Mouse (Mus musculus) forebrain, embryonic 15.5 days (tissue): ENCODE measurements around the gene Zfp84. TPM values are rescaled to one million over a fixed set of nuclear protein-coding genes. Genes with fewer than 3 reads are reported as not detected.

ENCODE experiments used
- ATAC-seq: fragments of 200-750 bp; cut with Nextera tagmentation; replicated peaks from 2 replicates; pipeline ENCODE4 v1.8.0; 2017; ENCODE audit warnings: mild to moderate bottlenecking, moderate TSS enrichment, moderate library complexity
- H3K27ac ChIP-seq: fragments of 300-500 bp; sonication (generic); replicated peaks from 2 replicates; pipeline ENCODE4 v1.5.1; 2015; ENCODE audit warnings: mild to moderate bottlenecking, inconsistent platforms
- H3K27me3 ChIP-seq: fragments of 300-500 bp; sonication (generic); 2 replicates; pipeline ENCODE4 v1.6.1; 2015; ENCODE audit warnings: inconsistent platforms
- H3K36me3 ChIP-seq: fragments of 300-500 bp; sonication (generic); 2 replicates; pipeline ENCODE4 v1.6.1; 2015; ENCODE audit warnings: mild to moderate bottlenecking, inconsistent platforms
- H3K4me1 ChIP-seq: fragments of 300-500 bp; sonication (generic); 2 replicates; pipeline ENCODE4 v1.6.1; 2015; ENCODE audit warnings: inconsistent platforms
- H3K4me2 ChIP-seq: fragments of 300-500 bp; sonication (generic); replicated peaks from 2 replicates; pipeline ENCODE4 v1.6.1; 2015; ENCODE audit warnings: mild to moderate bottlenecking, inconsistent platforms
- H3K4me3 ChIP-seq: fragments of 300-500 bp; sonication (generic); 2 replicates; pipeline ENCODE4 v1.5.1; 2015; ENCODE audit warnings: mild to moderate bottlenecking, inconsistent platforms
- H3K9ac ChIP-seq: fragments of 300-500 bp; sonication (generic); replicated peaks from 2 replicates; pipeline ENCODE4 v1.6.1; 2015; ENCODE audit warnings: mild to moderate bottlenecking, inconsistent platforms
- H3K9me3 ChIP-seq: fragments of 300-500 bp; sonication (generic); 2 replicates; pipeline ENCODE4 v1.6.1; 2016; ENCODE audit warnings: inconsistent platforms
- WGBS: fragments of 180-500 bp; shearing (Covaris S2); methylation state at CpG from one replicate; pipeline ENCODE4 v1.1.7; 2015; ENCODE audit warnings: mixed read lengths; 5-methylcytosine and 5-hydroxymethylcytosine counted together
- polyA plus RNA-seq: library from polyadenylated mRNA; unstranded; fragments of >200 nt; fragmentation: Nextera tagmentation; extraction: Ambion mirVana; gene quantifications from 2 replicates; pipeline ENCODE4 v1.2.1, GENCODE M21; 2015

Gene Zfp84
- polyA plus RNA-seq, 1 experiment from 2014 or later, result 20.8 TPM

DNA sequence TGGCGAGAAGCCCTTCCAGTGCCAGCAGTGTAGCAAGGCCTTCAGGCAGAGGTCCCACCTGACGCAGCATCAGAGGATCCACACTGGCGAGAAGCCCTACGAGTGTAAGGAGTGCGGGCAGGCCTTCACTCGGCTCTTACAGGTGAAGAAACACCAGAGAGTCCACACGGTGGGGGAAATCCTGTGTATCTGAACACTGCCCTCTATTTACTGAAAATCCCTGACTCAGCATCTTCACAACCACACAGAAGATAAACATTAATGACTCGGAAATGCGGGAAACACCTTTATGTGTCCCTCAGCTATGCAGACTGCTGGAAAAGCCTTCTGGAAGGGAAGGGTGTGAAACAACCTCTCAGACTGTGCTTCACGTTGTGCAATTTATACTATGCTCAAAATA is 9.0 kb downstream of the Zfp84 start:
- H3K4me3 ChIP-seq, result no peak overlapping the region
- no peak for ATAC-seq
- H3K27ac ChIP-seq, result no peak overlapping the region
- H3K9me3 ChIP-seq, result no peaks in the 10 kb centered on the region
- H3K4me1 ChIP-seq, result no peaks in the 10 kb centered on the region
- peaks cover 62% of the 10 kb centered on the region for H3K36me3 ChIP-seq
- H3K9ac ChIP-seq, result no peak overlapping the region
- no peak overlapping the region for H3K4me2 ChIP-seq
- WGBS, result 95% methylated on average over 10 of the region's 10 CpGs
- H3K27me3 ChIP-seq, result no peaks in the 10 kb centered on the region

DNA sequence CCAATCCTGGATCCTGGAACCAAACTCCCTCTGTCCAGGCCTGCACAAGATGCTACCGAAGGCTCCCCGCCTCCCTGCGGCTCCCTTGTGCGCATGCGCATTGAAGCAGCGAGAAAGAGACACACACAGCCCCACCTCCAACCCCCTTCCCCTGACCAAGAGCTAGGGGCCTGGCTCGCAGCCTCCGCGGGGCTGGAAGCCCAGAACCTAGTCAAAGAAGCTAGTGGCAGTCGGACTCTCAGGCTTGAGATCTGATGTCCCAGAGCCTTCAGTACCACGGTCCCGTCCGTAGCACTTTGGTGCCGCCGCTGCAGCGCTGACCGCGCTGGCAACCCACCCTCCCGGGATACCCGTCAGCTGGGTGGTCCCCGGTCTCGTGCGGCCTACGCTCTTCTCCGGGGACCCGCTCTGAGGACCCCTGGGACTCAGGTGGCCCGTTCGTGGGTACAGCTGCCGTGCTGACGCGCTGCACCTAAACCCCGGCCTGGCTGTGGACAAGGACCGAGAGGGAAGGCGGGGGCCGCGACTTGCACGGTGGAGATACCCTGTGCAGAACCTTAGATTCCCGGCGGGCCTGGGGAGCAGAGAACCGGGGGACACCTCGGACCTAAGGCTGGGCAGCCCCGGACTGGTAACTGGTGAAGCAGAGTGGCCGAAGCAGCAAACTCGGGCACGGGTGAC is 15.7 kb downstream of the Zfp84 start, which contains the start of gene Zfp30:
TSS of gene Zfp30 (plus strand) at position 128 of the 681 bp plus-strand sequence.
- H3K27ac ChIP-seq, result peak within 1 kb of the TSS; percentile 92
- peak within 1 kb of the TSS; percentile 85 for H3K9ac ChIP-seq
- peaks cover 27% of the 10 kb centered on the region for H3K36me3 ChIP-seq
- under 1% methylated on average over 45 of the region's 45 CpGs for WGBS
- peak within 1 kb of the TSS; percentile 85 for H3K4me3 ChIP-seq
- no peaks in the 10 kb centered on the region for H3K9me3 ChIP-seq
- H3K4me2 ChIP-seq, result peak within 1 kb of the TSS; percentile 73
- no peaks in the 10 kb centered on the region for H3K27me3 ChIP-seq
- peak; percentile 95 for ATAC-seq
- peaks cover 30% of the 10 kb centered on the region for H3K4me1 ChIP-seq

DNA sequence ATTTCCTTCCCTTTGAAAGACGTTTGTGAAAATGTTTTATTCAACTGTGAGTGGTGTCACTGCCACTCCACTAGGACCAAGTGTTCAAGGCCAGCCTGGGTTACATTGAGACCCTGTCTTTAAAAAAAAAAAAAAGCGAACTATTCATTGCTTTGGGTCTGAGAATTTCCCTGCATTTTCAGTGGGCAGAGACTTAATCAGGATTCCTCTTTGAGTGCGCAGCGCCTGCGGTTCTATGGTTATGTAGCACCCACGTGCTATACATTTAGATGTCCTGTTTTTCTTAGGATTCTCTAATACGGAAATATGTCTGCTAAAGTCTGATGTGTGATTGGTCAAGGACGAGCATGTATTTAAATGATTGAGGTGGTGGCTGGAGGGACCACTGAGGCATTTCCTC is 16.7 kb downstream of the Zfp84 start:
- H3K4me1 ChIP-seq, result peaks cover 30% of the 10 kb centered on the region
- WGBS, result 40% methylated on average over 8 of the region's 8 CpGs
- H3K9ac ChIP-seq, result peak overlapping the region; percentile 85
- H3K9me3 ChIP-seq, result no peaks in the 10 kb centered on the region
- H3K36me3 ChIP-seq, result peaks cover 28% of the 10 kb centered on the region
- H3K4me2 ChIP-seq, result peak overlapping the region; percentile 73
- H3K4me3 ChIP-seq, result peak overlapping the region; percentile 85
- no peak for ATAC-seq
- no peaks in the 10 kb centered on the region for H3K27me3 ChIP-seq
- no peak overlapping the region for H3K27ac ChIP-seq

GRCm38 (mm10) chr7:29785888-29786287 is 17.5 kb downstream of the Zfp84 start:
- Histone ChIP-seq H3K4me3 (peak overlapping the region; percentile 85), H3K4me2 (peak overlapping the region; percentile 73), H3K4me1 (peaks cover 30% of the 10 kb centered on the region), H3K27me3 (no peaks in the 10 kb centered on the region), H3K27ac (no peak overlapping the region), H3K9me3 (no peaks in the 10 kb centered on the region), H3K9ac (peak overlapping the region; percentile 85; the same call in 1 of the 2 replicates), H3K36me3 (peaks cover 36% of the 10 kb centered on the region)
- 77% methylated on average over 5 of the region's 5 CpGs for WGBS
- ATAC-seq, result no peak

GRCm38 (mm10) chr7:29792906-29793305 is 24.6 kb downstream of the Zfp84 start:
- ATAC-seq, result no peak
- 43% methylated on average over 27 of the region's 27 CpGs for WGBS
- H3K4me1 ChIP-seq, result no peaks in the 10 kb centered on the region
- H3K9me3 ChIP-seq, result no peaks in the 10 kb centered on the region
- peaks cover 70% of the 10 kb centered on the region for H3K36me3 ChIP-seq
- no peak overlapping the region for H3K27ac ChIP-seq
- H3K27me3 ChIP-seq, result no peaks in the 10 kb centered on the region
- H3K4me3 ChIP-seq, result no peak overlapping the region
- no peak overlapping the region for H3K4me2 ChIP-seq
- no peak overlapping the region for H3K9ac ChIP-seq

DNA sequence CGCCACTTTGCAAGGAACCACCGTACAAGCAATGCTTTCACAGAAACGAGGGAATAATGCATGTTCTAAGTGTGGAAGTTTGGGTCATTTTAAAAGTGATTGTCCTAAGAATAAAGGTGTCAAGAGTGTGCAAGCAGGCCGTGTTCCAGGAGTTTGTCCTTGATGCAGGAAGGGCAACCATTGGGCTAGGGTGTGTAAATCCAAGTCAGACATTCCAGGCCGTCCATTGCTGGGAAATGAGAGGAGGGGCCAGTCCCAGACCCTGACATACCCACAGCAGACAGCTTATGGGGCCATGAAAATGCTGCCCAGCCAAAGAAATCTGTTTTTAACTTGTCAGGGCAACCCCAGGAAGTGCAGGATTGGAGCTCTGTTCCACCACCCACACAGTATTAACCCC is 38.7 kb downstream of the Zfp84 start:
- no peak overlapping the region for H3K9ac ChIP-seq
- H3K4me2 ChIP-seq, result no peak overlapping the region
- H3K4me1 ChIP-seq, result no peaks in the 10 kb centered on the region
- no peak overlapping the region for H3K27ac ChIP-seq
- H3K4me3 ChIP-seq, result no peak overlapping the region
- 53% methylated on average over 5 of the region's 5 CpGs for WGBS
- no peaks in the 10 kb centered on the region for H3K9me3 ChIP-seq
- H3K27me3 ChIP-seq, result no peaks in the 10 kb centered on the region
- ATAC-seq, result no peak
- H3K36me3 ChIP-seq, result 0 out of 2 replicates have a peak, but pooled peaks cover 2% of the 10 kb centered on the region

DNA sequence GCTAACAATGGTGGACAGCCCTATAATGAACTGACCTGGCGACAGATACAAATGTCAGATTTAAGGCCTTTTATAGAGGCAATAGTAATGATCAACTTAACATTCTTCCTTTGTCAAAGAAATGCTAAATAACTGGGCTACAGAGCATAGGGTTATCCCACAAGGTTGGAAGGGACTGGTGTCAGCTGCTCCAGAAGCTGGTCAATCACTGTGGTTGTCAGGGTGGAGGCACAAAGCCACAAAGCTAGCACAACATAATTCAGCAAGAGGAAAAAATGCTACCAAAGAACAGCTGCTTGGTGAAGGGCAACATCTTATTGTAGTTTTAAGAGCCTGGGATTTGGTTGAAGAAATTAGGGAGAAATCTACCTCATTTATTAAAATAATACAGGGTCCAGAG is 43.9 kb downstream of the Zfp84 start:
- no peak for ATAC-seq

GRCm38 (mm10) chr7:29814381-29814780 is 46.0 kb downstream of the Zfp84 start:
- Histone ChIP-seq H3K27ac (no peak overlapping the region), H3K27me3 (no peaks in the 10 kb centered on the region), H3K4me1 (peaks cover 42% of the 10 kb centered on the region), H3K4me3 (peak overlapping the region; percentile 64; the same call in 1 of the 2 replicates), H3K36me3 (0 out of 2 replicates have a peak, but pooled peaks cover 2% of the 10 kb centered on the region), H3K9ac (no peak overlapping the region), H3K9me3 (no peaks in the 10 kb centered on the region), H3K4me2 (peak overlapping the region; percentile 77; the same call in 1 of the 2 replicates)
- ATAC-seq, result no peak
- 93% methylated on average over 2 of the region's 2 CpGs for WGBS

More for the DNA sequence above, 43.9 kb downstream of the Zfp84 start:
- Histone ChIP-seq H3K27me3 (no peaks in the 10 kb centered on the region), H3K4me2 (no peak overlapping the region), H3K4me3 (no peak overlapping the region), H3K36me3 (0 out of 2 replicates have a peak, but pooled peaks cover 2% of the 10 kb centered on the region), H3K4me1 (peaks cover 25% of the 10 kb centered on the region), H3K27ac (no peak overlapping the region), H3K9me3 (no peaks in the 10 kb centered on the region), H3K9ac (no peak overlapping the region)
- WGBS, result 94% methylated on average over 1 of the region's 1 CpGs

DNA sequence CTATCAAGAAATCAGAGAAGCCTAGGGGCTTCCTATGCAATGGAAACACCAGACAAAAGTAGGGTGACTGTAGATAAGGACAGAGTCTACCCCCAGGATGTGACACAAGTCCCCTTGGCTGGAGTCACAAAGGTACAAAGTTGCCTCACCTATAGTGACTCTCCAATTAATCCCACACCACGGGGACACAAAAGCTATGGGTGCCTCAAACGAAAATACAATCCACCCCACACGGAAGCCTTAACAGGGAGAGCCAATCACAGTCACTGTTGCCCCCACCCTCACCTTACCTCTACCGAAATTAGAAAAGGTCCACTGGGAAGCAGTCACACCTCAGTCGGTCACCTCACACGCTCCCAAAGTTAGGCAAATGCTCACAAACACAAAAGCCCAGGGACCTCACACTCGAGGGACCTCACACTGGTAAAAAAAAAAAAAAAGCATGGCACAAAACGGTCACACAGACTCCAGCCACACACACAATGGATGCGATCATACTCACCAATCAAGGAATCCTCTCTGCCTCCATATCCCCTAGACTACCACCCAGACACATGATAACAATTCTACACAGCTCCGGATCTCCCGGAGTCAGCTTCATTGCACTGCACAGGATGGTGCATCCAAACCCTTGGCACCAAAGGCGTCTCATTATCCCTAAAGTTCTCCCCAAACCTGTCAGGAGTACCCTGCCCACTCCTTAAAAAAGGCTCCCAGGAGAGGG is 46.9 kb downstream of the Zfp84 start:
- H3K36me3 ChIP-seq, result 0 out of 2 replicates have a peak, but pooled peaks cover 2% of the 10 kb centered on the region
- peak overlapping the region; percentile 87 for H3K27ac ChIP-seq
- peak; percentile 53 for ATAC-seq
- WGBS, result 2% methylated on average over 12 of the region's 12 CpGs
- H3K4me1 ChIP-seq, result peaks cover 46% of the 10 kb centered on the region
- H3K9ac ChIP-seq, result peak overlapping the region; percentile 73
- H3K27me3 ChIP-seq, result no peaks in the 10 kb centered on the region
- no peaks in the 10 kb centered on the region for H3K9me3 ChIP-seq
- peak overlapping the region; percentile 64 for H3K4me3 ChIP-seq
- peak overlapping the region; percentile 77 for H3K4me2 ChIP-seq

DNA sequence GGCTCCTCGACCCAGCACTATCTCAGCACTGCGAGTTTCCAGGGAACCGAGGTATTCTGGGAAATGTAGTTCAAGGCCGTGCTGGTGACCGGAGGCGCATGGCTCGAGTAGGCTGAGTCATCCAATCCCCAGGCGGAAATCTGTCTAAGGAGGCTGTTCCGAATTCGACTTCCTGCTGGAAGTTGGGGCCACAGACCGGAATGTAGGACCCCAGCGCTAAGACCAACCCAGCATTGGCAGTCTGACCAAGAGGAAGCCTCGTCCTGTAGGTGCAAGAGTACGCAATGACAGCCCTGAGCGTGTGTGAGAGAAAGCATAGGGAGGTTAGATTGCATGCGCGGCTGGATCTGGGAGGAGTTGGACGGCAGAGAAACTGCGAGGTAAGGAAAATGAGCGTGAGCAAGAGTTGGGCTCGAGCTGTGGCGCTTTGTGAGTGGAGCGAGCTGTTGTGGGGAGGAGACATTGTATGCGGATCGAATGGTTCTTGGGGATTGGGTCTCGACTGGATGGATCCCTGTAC is 47.6 kb downstream of the Zfp84 start, which contains the start of gene Zfp790:
TSS of gene Zfp790 (plus strand) at position 205 of the 520 bp plus-strand sequence.
- Histone ChIP-seq H3K27ac (peak within 1 kb of the TSS; percentile 87), H3K4me3 (peak within 1 kb of the TSS; percentile 64), H3K4me1 (peaks cover 46% of the 10 kb centered on the region), H3K27me3 (no peaks in the 10 kb centered on the region), H3K4me2 (peak within 1 kb of the TSS; percentile 77), H3K9me3 (no peaks in the 10 kb centered on the region), H3K9ac (peak within 1 kb of the TSS; percentile 73), H3K36me3 (0 out of 2 replicates have a peak, but pooled peaks cover under 1% of the 10 kb centered on the region)
- ATAC-seq, result peak; percentile 95
- under 1% methylated on average over 26 of the region's 26 CpGs for WGBS

DNA sequence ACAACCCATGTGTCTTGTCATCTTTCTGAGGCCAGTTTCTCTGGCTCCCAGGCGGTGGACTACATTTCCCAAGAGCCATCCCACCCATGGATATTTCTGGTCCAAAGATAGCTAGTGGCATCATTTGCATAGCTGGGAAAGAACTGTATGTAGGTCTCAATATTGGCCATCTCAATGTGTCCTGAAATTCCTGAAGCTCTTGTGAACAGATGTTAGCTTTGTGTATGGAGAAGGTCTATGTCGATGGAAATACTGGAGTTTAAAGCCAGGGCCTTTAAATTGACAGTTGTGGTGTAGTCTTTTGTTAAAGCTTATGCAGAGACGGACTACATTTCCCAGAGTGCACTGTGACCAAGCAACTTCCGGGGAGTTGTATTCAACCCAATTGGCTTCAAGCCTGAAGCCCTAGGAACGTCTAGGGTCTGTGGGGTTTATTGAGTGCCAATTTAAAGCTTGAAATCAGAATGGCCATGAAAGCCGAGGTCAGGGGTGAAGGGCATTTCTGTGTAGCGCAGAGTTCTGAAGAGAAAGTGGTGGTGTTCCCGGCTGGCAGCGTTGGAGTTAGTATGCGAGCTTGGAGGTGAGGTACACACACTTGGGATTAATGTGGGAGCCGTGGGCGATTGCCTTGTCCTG is 50.4 kb downstream of the Zfp84 start:
- Histone ChIP-seq H3K27me3 (no peaks in the 10 kb centered on the region), H3K36me3 (peaks cover 13% of the 10 kb centered on the region; the same call in 1 of the 2 replicates), H3K4me2 (peak overlapping the region; percentile 58), H3K4me3 (peak overlapping the region; percentile 56), H3K9ac (peak overlapping the region; percentile 54), H3K9me3 (no peaks in the 10 kb centered on the region), H3K27ac (peak overlapping the region; percentile 68), H3K4me1 (peaks cover 46% of the 10 kb centered on the region)
- ATAC-seq, result peak; percentile 80
- WGBS, result 2% methylated on average over 12 of the region's 12 CpGs
